Mouse (Mus musculus) lung, postnatal 14 days (tissue): ENCODE data around the gene Rab20.
A peak's percentile ranks its signal among the peaks of the same experiment; 100 is the strongest.
"Not testable (repeated sequence)": the region's sequence is repeated elsewhere in the genome, so short reads cannot be mapped to it uniquely, and the experiment has no call there.

ENCODE experiments used
- DNase-seq: peaks from one replicate; pipeline ENCODE4 v3.0.0; 2021

Gene Rab20

GRCm38 (mm10) chr8:11477811-11478761 is at the start of gene Rab20:
Rab20 (minus strand) TSS chr8:11478710.
- peak; percentile 81 for DNase-seq

DNA sequence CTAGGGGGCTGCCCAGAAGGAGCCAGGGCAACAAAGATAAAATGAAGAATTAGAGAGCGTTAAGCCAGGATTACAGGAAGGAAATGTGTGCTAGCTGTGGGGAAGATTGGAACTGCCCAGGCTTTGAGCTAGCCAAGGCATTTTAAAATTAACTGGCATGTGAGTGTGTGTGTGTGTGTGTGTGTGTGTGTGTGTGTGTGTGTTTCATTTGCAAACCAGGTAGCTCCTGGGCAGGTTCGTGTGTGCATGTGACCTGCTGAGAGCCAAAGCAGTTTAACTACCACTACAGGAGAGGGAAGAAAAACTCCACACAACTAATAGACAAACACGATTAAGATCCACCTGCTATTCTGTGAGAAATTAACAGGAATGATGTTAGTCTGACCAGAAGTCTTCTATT is 44.8 kb upstream of the Rab20 start:
- no peak for DNase-seq

DNA sequence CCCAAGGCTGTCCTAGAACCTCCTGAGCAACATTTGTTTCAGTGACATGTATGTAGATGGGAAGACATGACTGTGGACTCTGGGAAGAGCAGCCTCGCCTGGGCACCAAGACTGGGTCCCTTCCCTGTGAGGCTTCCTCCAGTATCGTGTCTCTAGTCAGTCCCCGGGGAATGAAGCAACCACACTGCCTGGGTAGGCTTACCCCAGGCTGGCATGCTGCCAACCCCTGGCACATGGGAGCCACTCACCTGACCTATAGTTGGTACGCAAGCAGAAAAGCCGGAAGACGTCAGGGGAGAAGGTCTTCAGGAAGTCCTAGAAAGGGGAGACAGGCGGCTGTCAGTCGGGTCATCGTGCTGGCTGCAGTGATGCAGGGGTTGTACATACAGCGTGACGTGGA is 40.2 kb upstream of the Rab20 start:
- peak; percentile 40 for DNase-seq

DNA sequence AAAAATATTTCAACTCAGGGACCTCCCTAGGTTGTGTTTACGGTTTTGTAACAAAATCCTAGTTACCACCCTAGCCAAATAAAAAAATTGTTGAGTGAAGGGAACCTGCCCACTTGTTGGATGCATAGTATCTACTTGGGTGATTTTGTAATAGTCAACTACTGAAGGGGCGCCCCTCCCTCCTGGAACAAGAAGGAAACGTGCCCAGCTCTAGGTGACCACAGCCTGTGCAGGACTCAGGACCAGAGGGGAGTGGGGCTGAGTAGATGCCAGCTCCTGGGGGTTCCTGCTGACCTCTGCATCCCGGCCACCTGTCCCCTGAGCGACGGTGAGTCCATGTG is 39.5 kb upstream of the Rab20 start:
- DNase-seq = peak; percentile 51

- DNase-seq = peak; percentile 53
Measured at GRCm38 (mm10) chr8:11517366-11518055, 39.0 kb upstream of the Rab20 start.

GRCm38 (mm10) chr8:11516292-11516691 is 37.8 kb upstream of the Rab20 start:
- no peak for DNase-seq

DNA sequence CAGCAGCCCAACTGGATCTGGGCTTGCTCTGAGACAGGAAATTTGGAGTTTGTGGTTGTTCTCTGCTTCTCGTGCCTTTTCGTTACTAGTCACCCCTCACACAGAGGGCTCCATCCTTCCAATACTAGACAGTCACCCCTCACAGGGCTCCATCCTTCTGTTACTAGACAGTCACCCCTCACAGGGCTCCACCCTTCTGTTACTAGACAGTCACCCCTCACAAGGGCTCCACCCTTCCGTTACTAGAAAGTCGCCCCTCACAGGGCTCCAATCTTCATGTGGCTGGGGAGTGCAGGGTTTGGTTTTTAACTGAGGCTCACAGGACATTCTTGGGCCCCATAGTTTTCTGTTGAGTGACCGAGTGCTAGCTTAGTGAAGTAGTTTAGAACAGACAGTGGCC is 34.7 kb upstream of the Rab20 start:
- DNase-seq = no peak

DNA sequence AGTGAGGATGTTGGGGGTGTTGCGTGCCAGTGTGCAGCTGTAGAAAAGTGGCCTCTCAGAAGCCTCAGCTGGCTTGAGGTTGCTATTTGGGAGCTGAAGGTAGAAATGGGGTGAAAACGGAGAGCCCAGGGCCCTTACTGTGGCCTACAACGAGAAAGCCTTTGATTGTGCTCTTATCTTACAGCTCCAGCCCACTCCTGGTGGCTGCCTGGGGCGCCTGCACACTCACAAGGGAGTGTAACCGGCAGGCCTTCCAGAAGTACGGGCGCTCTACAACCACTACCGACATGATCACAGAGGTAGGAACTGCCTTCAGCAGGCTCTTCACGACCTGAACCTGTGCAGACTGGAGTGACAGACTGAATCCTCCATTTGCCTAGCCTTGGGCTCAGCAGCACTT is 34.2 kb upstream of the Rab20 start:
- no peak for DNase-seq

DNA sequence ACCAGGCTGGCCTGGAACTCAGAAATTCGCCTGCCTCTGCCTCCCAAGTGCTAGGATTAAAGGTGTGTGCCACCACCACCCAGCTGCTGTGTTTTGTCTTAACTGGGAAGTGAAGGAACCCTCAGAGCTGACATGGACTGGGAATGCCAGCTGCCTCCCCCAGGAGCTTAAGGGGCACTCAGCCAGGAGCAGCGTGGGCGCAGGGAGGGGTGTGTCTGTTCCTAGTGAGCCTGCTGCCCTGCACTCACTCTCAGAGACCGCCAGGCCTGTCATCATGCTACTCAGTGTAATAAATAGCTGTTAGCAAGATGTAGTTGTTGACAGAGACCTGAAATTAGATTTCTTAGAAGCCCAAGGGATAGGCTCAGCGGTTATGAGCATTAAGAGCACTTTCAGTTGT is 32.5 kb upstream of the Rab20 start:
- no peak for DNase-seq

- DNase-seq = no peak
Measured at GRCm38 (mm10) chr8:11508880-11509279, 30.4 kb upstream of the Rab20 start.

- DNase-seq = peak; percentile 71
Measured at GRCm38 (mm10) chr8:11506802-11507201, 28.3 kb upstream of the Rab20 start.

GRCm38 (mm10) chr8:11506074-11506473 is 27.6 kb upstream of the Rab20 start:
- no peak for DNase-seq

GRCm38 (mm10) chr8:11503476-11504232 is 25.1 kb upstream of the Rab20 start:
- DNase-seq = no peak

DNA sequence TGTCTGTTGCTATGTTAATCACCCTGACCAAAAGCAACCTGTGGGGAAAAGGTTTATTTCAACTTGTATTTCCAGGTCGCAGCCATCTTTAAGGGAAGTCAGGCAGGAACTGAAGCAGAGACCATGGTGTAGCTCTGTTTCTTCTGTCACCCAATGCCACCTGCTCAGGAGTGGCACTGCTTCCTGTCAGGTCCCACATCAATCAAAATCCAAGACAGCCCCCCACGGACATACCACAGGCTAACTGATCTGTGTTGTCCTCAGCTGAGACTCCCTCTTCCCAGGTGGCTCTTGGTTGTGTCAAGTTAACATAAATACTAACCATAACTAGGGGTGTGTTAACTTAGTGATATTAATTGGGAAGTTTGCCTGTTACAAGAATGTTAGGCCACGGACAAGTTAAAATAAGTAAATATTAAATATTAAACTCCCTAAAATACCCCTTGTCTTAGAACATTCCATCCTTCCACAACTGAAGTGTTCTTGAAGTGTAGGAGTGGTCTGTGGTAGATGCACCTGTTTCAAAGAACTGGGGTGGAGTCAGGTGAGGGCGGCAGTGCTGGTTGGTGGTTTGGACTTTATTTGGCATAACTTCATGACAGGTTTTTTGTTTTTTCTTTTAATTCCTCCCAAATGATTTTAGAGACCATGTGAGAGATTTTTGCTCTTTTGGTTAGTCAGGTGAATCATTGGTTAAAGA is 20.4 kb upstream of the Rab20 start:
- DNase-seq = no peak

- DNase-seq = peak; percentile 45
Measured at GRCm38 (mm10) chr8:11498281-11498680, 19.8 kb upstream of the Rab20 start.

GRCm38 (mm10) chr8:11497017-11497990 is 18.8 kb upstream of the Rab20 start, which contains the start of gene Naxd:
Naxd (plus strand) TSS chr8:11497506.
- DNase-seq = peak; percentile 91

DNA sequence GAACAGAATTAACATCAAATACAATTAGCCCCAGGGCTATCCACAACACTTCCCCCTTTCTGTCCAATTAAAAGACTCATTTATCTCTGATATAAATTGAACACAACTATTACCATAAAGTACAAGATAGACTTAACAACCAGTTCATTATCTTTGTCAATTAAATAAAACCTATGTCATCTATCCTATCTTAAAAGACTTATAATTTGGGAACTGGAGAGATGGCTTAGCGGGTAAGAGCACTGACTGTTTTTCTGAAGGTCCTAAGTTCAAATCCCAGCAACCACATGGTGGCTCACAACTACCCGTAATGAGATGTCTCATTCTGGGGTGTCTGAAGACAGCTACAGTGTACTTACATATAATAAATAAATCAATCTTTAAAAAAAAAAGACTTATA is 13.8 kb upstream of the Rab20 start:
- not testable (repeated sequence) for DNase-seq

DNA sequence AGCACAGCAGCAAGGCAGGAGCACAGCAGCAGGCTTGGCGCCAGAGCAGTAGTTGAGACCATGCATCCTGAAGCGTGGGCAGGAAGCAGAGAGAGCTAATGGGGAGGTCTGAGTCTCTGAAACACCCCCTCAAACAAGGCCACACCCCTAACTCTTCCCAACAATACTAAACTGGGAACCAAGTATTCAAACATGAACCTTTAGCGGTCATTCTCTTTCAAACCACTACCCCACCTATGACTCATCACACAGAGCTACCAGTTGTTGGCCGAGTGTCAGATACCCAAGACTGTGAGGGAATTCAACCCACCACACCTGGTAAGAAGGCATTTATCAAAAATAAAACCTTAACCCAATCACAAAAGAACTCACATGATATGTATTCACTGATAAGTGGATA is 8.7 kb upstream of the Rab20 start:
- no peak for DNase-seq

GRCm38 (mm10) chr8:11486142-11486541 is 7.6 kb upstream of the Rab20 start:
- peak; percentile 87 for DNase-seq

DNA sequence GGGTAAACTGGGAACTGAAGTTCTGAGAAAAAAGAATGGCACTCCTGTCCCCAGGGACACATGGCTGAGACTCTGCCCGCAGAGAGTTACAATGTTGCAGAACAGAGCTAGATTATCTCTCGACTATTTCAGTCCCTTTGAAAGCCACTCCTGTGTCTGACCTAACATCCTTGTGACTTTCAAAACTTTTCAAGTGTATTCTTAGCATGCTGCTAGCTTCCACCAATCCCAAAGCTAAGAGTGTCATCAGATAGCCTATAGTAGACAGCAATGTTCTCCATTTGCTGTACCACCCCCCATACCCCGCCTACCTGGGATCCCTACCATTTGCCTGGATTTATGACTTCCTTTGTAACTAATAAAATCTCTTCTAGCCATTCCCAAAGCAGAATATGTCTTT is 4.0 kb upstream of the Rab20 start:
- DNase-seq = no peak

DNA sequence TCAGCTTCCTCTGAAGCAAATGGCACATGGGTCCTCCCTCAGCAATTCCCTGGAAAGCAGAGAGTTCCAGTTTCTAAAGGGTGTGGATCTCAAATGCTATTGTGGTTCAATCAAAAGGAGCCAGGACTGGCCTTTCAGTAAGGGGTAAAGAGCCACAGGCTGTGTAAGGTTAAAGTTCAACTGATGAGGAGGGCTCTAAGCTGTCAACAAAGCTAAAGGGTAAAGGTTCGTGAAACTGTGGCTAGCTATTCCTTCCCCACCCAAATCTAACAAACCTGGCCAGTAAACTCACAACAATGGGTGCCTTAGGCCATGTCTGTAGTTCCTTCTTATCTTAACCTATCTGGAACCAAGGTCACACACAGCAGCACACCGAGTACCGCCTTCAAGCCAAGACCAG is 3.4 kb upstream of the Rab20 start:
- DNase-seq = no peak

GRCm38 (mm10) chr8:11479591-11479990 is 1.1 kb upstream of the Rab20 start:
- no peak for DNase-seq
